Mouse (Mus musculus): Measurements from ENCODE around the gene Sdf4.

DNA sequence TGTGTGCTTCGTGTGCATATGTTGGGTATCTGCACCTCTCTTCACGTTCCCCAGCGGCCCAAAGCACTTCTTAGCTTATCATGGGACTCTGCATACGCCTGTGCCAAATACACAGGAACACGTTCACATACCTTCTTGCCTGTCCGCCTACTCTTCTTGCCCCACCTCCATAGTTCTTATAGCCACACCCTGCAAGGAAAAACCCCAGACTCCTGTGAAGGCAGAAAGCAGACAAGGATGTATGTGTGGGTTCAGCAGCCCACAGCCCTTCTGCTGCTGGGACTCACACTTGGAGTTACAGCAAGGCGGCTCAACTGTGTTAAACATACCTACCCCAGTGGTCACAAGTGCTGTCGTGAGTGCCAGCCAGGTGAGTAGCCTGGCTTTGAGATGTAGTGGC is 21.0 kb downstream of the Sdf4 start, which contains the start of gene Tnfrsf4:
- TF ChIP-seq TAL1 (IDR thresholded peaks at IDR 0.05; ENCODE audit: low read length) (no peak), HCFC1 (IDR thresholded peaks at IDR 0.05; ENCODE audit: low read depth, low read length) (no peak), TCF12 (IDR thresholded peaks at IDR 0.05; ENCODE audit: low read depth, low read length) (no peak), POLR2A (IDR thresholded peaks at IDR 0.05; ENCODE audit: control insufficient read depth in 1 of 2, insufficient read depth in 1 of 2, low read depth in 1 of 2, low read length in 2 of 2, poor library complexity in 1 of 2) (no peak), EP300 (IDR thresholded peaks at IDR 0.05; ENCODE audit: low read depth in 1 of 2, low read length in 2 of 2) (no peak), CTCF (IDR thresholded peaks at IDR 0.05 in 2 of 3, conservative IDR thresholded peaks at IDR 0.05 in 1 of 3; ENCODE audit: control insufficient read depth in 1 of 3, insufficient read depth in 1 of 3, low read depth in 2 of 3, low read length in 3 of 3, poor library complexity in 1 of 3, severe bottlenecking in 1 of 3) (no peak)

All from MEL (cell line).